Mouse (Mus musculus) monocyte, adult 5-6 weeks (primary cell): Measurements from ENCODE around the gene Gpatch11. TPM values are rescaled to one million over a fixed set of nuclear protein-coding genes. Genes with fewer than 3 reads are reported as not detected.

Source experiments
- ATAC-seq: fragments of 153-309, 156-312 bp; replicated peaks from 2 replicates; pipeline ENCODE4 v1.8.0; 2017; ENCODE audit warnings: mild to moderate bottlenecking; ENCODE audit not compliant: low TSS enrichment, insufficient number of reproducible peaks, severe bottlenecking, poor library complexity, low FRiP score
- total RNA-seq: library from RNA; stranded (forward); fragments of 200-1000, 200-491, 200-594 nt; gene quantifications from 3 replicates; pipeline ENCODE4 v1.2.3, GENCODE M21; 2017

Gene Gpatch11
- total RNA-seq, 1 experiment from 2014 or later: 86.9 TPM

DNA sequence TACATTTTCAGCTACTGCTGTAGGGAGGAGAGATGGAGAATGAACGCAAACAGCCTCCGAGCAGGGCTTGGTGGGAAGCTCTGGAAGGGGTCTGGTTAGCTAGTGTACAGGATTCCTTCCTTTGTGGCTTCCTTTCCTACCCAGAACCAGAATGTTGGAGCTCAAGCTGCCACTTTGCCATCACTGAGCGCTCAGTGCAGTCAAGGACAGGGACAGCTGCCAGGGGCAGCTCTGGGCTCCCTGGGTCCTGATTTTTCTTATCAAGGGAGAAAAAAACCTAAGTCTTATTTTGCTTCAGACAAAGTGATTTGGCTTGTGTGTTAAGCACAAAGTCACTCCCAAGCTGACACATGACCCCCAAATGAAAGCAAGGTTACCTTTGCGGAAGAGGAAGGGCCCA, 53.2 kb downstream of the Gpatch11 start:
- ATAC-seq: no peak

DNA sequence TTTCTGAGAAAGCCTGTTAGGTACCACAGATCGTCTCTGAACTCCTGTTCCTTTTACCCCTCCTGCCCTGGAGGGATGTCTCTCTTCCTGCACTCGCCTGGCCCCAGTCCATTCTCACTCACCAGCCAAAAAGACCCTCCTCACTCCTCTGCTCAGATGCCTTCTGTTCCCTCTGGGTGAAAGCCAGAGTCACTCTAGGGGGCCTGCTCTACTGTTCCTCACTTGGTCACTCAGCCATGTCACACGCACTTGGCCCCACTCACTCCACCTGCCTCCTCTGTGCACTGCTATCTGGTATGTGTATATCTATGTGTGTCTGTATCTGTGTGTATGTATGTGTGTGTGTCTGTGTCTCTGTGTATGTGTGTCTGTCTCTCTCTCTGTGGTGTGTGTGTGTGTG, 53.8 kb downstream of the Gpatch11 start:
- ATAC-seq: no peak

DNA sequence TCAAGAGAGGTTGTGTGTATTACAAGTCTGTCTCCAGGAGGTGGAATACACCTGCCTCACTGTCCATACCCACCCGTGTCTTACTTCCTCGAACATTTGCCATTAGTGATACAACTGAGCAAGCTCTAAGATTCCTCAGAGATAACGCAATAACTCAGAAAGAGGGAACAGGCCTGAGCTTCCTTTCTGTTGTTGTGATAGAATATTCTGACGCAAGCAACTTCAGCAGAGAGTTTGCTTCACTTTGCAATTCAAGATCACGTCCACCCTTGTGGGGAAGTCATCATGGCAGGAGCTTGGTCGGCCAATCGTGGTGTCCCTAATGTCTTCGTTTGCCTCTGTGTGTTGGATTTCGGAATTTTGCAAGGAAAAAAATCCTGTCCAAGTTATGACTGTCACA, 55.7 kb downstream of the Gpatch11 start:
- ATAC-seq: peak; percentile 90

DNA sequence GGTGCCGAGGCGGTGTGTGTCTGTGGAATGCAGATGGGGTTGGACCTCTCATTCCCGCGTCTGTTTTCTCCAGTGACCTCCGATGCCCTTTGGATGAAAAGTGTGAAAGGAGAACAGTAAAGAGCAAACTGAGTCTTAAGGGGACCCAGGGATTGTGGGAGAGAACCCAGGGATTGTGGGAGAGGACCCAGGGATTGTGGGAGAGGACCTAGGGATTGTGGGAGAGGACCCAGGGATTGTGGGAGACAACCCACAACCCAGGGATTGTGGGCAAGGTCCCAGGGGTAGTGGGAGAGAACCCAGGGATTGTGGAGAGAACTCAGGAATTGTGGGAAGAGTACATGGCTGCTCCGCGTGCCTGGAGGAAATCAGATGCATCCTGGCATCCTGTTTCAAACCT, 59.6 kb downstream of the Gpatch11 start:
- no peak for ATAC-seq

DNA sequence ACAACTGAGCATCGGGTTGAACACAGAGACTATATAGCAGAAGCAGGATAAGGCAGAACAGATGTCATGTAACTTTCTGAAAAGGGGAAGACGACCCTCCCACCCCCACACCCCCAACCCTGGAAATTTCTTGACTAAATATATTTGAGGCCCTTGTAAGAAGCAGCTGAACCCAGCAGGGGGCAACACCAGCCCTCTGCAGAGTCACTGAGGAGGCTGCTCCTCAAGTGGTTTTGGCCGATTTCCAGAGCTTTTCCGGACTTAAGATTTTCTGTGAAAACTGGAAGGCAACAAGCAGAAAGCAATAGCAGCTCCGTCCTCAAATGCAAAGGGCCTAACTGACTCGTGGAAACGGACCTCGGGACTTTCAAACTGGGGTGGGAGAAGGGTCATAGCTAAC, 60.0 kb downstream of the Gpatch11 start:
- ATAC-seq: no peak

Other genes with a start within 250 kb of the Gpatch11 start
- 30.8 to 64.1 TPM (median 39.5 TPM) in 3 replicates for gene Strn, start 98.4 kb upstream of the Gpatch11 start, total RNA-seq
- gene Heatr5b, start 203 bp upstream of the Gpatch11 start, total RNA-seq: 12.3 to 29.5 TPM (median 25.0 TPM) in 3 replicates
- gene Eif2ak2, start 47.0 kb downstream of the Gpatch11 start, total RNA-seq: 20.6 to 56.7 TPM (median 46.8 TPM) in 3 replicates
- not detected in 3 replicates for gene Sult6b1, start 71.4 kb downstream of the Gpatch11 start, total RNA-seq
- gene Cebpzos, start 80.9 kb downstream of the Gpatch11 start, total RNA-seq: 44.9 to 54.5 TPM (median 46.9 TPM) in 3 replicates
- gene Cebpz, start 101.5 kb downstream of the Gpatch11 start, total RNA-seq: 139 to 178 TPM (median 141 TPM) in 3 replicates
- gene Ndufaf7, start 101.6 kb downstream of the Gpatch11 start, total RNA-seq: 40.7 to 61.7 TPM (median 53.5 TPM) in 3 replicates
- 85.4 to 117 TPM (median 96.5 TPM) in 3 replicates for gene Prkd3, start 185.2 kb downstream of the Gpatch11 start, total RNA-seq
- 4.3 to 7.2 TPM (median 6.2 TPM) in 3 replicates for gene Qpct, start 216.3 kb downstream of the Gpatch11 start, total RNA-seq